Mouse (Mus musculus): Measurements from ENCODE around the gene Ablim1. TPM values are rescaled to one million over a fixed set of nuclear protein-coding genes. Genes with fewer than 3 reads are reported as not detected.

Ablim1 gene
- polyA plus RNA-seq (2015; fragmentation: Nextera tagmentation; extraction: Ambion mirVana) = 22.2 and 37.3 TPM in 2 replicates

DNA sequence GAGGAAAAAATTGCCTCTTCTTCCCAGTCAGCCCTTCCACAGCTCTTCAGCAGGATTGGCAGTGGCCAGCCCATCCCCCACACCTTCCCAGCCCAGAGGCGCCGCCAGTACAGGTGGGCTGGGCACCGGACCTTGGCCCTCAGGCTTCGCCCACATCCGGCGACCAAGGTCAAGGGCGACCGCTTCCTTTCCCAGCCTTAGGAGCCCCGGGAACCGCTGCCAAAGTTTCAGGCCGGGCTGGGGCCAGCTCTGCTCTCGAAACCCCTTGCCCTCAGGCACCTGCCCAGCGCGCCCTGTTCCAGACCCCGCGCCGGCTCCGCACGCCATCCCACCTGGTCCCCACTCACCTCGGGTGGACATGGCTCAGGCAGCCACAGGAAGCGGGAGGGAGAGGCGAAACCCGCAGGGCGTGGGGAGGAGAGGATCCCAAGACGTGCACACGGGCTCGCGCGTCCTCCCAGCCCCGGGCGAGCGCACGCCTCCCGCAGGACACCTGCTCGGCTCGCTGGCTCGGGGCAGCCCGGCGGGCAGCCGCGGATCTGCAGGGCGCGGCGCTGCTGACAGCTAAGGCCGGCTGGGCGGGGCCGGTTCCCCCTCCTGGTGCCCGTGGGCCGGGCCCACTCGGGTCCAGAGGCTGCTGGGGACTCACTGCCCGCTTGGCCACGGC, at the start of gene Ablim1:
Gene Ablim1 (minus strand): TSS at position 574 of the 667 bp plus-strand sequence.

DNA sequence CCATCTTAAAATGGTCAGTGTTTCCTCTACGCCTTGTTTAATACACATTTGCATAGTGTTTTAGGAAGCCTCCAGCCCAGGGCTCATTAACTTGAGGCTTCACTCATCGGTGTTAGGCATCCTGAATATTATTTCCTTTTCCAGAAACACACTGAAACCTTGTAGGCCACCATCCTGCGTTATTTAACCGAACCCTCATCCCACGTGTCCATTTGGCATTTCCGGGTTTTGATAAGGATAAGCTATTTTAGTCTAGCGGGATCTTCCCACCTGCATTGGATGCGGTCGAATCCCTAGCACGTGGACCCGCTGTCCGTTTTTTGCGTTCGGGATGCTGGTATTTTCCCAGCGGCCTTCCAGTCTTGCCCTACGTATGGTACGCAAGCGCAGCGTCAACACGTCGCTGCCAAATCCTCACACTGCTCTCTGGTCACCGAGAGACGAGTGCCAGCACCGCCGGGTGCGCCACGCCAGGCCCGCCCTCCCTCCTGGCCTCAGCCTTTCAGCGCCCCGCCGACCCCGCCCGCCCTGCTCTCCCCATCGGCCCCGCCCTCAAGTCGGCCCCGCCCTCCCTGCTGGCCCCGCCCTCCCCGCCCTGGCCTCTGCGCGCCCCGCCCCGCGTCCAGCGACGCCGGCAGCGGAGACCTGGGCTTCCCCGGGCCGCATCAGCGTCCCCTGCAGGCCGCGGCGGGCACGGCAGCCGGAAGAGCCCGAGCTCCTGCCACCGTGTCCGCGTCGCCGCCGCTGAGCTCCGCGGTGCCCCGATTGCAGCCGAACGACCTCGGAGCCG, 45.8 kb upstream of the Ablim1 start, which contains the start of gene Fam160b1:
Gene Fam160b1 (plus strand): TSS at position 340 of the 790 bp plus-strand sequence.

DNA sequence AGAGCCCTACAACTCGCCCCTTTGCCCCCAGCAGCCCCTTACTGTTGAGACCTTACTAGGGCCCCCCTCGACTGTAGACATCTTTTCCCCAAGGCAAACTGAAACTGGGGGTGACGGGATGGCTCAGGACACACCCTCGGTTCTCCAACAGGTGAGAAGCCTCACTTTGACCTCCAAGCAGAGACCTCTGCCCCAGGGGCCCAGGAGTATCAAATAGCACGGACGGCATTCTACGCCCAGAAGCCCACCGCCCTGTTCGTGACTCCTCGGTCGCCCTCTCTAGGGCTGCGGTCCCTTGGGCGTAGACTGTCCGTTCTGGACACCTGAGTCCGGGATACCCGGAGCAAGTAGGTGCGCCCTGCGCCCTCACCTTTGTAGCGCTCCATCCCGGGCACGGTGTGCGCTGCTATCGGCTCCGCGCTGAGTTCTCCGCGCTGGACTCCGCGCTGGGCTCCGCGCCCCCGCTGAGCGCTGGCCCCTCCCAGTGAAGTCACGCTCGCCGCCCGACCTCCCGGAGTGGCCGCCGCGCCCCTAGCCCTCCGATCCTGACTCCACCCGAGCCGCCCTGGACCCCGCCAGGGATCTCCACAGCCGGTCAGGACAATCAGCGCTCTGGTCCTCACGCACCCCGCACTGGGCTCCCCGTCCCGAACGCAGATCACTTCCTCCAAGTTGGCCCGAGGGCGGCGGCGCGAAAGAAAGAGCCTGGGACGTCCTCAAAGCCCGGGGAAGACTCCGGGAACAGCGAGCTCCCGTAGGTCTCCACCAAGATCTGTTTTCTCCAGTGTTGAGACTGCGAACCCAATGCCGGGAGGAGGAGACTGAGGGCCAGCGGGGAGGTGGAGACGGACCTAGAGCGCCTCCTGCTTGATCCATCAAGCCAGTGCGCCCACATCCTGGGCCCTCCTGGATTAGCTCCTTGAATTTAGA, 306.7 kb downstream of the Ablim1 start, which contains the start of gene Afap1l2:
Gene Afap1l2 (minus strand): TSS at position 448 of the 930 bp plus-strand sequence.

Other genes starting within 250 kb of the Ablim1 start
- gene Fam160b1, start 45.8 kb upstream of the Ablim1 start, polyA plus RNA-seq (2015; fragmentation: Nextera tagmentation; extraction: Ambion mirVana) = 9.9 and 13.2 TPM in 2 replicates
- gene Trub1, start 138.0 kb upstream of the Ablim1 start, polyA plus RNA-seq (2015; fragmentation: Nextera tagmentation; extraction: Ambion mirVana) = 21.6 and 24.2 TPM in 2 replicates